Mouse (Mus musculus) Muller cell, postnatal 12 days (primary cell): ENCODE measurements at regions not wholly inside any gene's neighbourhood (a gene's known extent, or its start where the extent isn't known, plus 50 kb on each side); places are given as distances from the start of the nearest gene placed in this dataset.

Source experiments
- DNase-seq: peaks from one replicate; pipeline ENCODE4 v3.0.0-alpha.2; 2015; ENCODE audit errors: inconsistent ontology term

DNA sequence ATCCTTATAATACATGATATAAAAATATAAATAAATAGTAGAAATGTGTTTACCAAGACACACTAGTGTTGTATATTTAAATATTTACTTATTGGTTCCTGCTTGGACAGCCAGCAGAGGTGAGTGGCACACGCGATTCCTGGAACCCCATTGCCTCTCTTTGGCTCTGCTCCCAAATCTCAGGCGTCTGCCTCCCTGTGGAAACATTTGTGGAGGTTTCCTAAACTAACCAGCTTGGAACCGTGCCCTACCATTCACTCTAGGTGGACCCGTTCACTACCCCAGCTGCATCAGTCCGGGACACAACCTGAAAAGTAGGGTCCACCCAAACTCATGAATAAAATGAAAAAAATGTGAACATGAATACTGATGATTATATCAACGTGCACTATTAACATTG, 404.0 kb upstream of the Defb41 start:
- DNase-seq, result no peak

DNA sequence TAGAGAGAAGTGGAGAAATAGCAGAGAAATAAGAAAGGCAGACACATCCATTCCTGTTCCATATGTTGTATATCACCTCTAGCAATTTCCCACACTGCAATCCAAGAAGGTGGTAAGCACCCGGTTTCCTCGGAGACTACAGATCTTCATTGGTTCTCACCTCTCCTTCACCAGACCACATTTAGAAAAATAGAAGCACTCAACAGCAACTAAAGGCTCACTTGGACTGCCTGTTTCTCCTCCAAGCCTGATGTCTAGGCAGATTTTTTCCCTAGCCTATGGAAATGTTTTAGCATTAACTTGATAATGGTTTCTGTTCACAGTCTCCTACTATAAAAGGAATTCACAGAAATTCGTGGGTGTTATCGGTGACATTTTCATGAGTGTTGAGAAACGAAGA, 403.3 kb upstream of the Defb41 start:
- no peak for DNase-seq

DNA sequence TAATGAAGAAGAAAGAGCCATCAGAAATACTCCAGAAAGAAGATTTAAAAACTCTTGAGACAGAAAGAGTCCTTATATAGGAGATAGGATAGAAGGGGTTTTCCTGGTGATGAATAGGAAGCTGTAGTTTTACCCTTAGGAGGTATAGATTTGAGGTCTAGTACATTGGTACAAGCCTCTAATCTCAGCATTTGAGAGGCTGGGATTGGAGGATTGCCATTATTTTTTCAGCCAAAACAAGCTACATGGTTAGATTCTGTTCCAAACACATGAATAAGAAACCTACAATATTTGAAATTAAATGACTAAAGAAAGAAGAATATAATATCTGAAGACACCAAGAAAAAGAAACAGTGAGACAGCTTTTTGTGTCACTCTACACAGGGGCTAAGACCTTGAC, 375.9 kb upstream of the Defb41 start:
- no peak for DNase-seq

DNA sequence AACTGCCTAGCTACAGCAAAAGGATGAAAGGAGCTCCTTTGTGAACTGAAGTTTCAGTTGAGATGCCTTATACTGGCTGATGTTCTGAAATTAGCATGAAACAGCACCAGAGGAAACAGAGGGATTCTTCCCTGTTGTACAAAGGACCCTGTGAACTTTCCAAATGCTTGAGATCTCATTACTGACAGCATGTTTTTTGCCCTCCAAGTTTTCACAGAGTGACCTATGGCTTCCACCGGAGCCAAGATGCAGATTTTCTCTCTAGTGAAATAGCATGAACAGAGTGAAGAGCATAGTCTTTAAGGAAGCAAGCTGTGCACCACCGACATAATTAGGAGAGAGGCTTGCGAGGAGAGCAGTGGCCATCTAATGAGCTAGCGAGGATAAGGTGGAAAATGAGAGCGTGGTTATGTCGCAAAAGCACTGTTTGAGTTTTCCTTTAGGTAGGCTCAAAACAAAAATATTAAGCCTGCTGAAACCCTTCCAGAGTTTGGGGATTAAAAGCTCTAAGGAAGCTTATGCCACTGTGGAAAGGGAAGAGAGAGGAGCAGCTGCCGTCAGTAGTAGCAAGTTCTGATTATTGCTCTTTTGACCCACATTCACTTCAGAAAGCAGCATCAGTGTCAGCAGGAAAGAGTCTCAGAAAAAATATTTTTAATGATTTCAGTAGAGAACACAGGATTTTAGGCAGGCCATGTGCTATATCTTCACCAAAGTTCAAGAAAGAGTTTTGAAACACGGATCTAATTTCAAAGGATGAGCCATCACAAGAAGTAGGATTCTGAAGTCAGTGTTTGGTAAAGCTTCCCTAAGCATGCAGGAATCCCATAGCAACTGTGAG, 374.7 kb upstream of the Defb41 start:
- DNase-seq, result no peak

DNA sequence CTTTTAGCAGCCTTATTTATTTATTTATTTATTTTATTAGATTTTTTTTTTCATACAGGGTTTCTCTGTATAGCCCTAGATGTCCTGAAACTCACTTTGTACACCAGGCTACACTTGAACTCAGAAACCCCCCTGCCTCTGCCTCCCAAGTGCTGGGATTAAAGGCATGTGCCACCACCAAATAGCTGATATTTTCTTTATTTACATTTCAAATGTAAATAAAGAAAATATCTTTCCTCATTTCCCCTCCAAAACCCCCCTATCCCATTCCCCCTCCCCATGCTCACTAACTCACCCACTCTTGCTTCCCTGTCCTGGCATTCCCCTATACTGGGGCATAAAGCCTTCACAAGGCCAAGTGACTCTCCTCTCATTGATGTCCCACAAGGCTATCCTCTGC, 372.4 kb upstream of the Defb41 start:
- no peak for DNase-seq

DNA sequence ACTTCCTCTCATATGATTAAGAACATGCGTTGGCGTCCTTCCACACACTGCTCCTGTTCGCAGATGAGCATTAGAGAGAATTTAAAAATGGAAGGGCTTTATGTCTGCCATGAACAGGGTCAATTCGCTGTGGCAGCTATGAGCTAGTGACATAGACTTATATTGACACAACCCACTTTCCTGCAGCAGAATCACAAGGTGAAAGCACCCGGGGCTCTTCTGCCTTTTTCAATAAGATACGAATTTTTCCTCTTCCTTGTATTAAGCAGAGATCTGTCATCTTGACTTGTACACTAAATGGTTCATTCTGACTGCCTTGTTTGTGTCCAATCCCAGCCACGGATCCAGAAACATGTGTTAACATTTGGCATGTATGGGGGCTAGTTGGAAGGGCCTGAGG, 345.3 kb upstream of the Defb41 start:
- DNase-seq, result no peak

DNA sequence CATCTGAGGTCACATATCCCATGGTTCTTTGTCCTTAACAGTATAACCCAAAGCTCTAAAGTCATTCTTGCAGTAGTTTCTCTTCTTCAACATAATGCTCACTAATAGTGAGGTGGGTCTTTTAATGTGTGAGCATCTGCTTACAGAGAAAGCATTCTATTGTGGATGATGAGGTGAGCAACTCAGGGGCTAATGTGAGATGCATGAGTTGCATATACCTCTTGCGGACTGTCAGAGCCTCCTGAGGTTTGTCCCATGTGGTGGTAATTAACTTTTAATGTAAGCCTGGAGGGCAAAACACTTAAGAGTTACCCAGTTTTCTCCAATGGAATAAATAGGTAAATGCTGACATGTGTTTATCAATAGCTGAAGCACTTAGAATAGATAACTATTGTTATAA, 334.9 kb upstream of the Defb41 start:
- DNase-seq, result no peak

DNA sequence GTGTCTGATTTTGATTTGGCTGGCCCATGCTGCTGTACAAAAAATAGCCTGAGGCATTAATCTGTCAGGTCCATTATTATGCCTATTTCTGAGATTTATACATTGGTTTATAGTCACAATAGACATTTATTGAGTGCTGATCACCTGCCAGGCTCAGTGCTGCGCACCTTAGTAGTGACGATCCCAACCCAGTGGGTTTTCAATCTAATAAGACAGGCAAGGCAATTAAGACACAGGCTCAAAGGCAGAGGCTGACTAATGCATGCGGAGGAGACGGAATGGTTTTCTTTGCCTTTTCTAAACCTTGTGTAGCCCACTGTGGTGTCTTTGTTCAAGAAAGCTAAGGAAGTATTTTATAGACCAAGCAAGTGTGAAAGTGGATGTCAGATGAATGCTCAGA, 334.0 kb upstream of the Defb41 start:
- no peak for DNase-seq

DNA sequence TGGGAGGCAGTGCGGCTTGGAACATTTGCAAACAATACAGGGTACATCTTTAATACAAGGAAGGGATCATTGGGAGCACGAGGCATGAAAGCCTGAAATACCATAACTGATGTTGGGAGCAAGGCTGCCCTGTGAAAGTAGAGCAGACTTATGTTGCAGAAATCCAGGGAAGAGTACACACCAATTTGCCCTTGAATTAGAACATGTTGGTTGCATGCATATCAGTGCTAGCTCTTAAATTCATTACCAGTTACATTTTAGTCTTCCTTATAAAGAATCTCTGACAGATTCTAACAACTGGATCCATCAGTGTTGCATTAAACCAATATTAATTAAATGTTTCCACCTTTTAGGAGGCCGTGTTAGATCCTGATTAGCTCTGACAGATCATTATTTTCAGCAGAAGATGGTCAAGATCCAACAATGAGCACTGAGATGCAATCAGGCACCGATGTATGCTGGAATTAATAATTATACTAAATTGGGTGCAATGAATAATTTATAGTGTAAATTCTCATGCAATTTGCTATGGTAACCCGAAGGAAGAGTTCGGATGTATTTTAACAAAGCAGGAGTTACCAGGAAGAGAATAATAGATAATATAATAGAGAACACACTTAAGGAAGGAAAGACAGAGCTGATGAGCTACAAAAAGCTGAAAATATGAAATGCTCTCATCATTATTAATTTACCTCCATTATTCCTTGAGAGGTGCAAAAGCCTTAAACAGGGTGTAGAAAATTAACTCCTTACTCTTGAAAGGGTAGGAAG, 318.6 kb upstream of the Defb41 start:
- DNase-seq, result peak; percentile 37

DNA sequence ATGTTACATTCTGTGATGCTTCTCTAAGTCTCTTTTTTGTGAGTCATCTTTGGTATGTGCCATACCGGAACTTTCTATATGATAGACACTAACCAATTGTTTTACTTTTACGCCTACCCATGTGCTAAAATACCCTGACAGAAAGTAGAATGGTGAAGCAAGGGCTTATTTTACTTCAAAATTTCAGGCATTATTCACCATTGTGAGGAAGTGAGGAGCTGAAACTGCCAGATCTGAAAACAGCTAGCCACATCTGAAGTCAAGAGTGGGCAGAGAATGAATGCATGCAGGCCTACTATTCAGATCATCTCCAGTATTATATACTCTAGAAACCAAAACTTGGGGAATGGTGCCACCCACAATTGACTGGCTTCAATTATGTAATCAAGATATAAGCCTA, 313.7 kb upstream of the Defb41 start:
- no peak for DNase-seq

DNA sequence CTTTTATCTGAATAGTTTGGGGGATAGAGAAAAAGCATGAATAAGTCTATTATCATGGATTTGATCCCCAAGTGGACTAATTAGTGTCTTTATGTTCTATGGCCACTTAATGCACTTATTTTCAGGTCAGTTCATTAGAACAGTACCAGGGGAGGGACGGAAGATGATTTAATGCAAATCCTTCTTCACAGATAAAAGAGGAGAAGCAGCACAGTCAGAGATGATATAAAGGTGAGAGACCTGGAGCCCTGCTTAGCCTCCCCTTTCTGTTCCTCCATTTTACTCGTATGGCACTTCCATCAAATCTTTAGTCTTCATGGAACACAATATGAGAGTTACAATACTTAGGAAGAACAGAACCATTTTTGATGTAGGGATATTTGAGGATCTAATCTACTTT, 302.1 kb upstream of the Defb41 start:
- no peak for DNase-seq

DNA sequence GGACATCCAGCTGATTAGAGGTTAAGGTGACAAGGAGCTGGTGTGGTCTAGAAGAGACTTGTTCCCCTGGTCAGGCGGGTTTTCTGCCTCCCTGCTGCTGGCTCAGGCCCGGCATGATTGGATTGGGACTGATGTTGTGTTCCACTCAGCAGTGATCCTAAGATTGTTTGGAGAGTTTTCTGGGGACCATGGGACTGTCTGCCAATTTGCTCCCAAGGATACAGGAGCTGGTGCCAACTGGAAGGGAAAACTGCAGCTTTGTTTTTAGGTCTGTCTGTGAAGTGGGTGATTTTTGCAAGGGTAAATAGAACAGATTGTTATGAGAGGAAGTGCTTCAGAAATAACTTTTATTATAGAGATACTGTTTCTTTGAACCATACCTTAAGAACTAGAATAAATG, 286.3 kb upstream of the Defb41 start:
- no peak for DNase-seq

DNA sequence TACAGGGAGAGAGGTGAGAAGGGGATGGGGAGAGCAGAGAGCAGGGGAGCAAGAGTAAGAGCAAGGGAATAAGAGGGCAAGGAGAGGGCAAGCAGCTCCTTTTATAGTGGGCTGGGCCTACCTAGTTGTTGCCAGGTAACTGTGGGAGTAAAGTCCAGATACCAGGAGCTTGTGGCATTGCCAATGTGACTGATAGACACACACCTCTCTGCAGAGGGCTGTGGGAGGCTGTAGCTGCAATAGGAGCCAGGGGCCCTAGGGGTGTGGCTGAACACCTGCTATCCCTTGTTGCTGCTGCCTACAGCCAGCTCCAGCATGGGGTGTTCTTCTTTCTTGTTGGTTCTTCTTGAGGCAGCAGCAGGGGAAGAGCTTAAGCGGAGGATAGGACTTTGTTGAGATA, 266.8 kb upstream of the Defb41 start:
- no peak for DNase-seq

DNA sequence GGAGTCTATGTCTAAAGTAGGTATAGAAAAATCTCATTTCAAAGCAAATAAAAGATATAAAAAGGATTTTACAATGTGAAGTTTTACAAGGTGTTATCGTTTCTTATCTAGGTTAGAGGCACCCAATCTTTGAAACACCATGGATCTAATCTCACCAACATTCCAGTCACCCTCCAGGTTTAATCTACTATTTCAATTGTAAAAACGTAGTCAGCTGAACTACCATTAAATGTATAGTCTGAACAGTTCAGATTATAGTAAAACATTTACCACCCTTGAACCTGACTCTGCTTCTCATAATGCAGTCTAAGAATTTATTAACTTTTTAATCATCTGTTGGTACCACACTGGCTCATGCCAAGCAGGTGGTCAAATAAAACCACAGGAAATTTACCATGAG, 259.5 kb upstream of the Defb41 start:
- no peak for DNase-seq

DNA sequence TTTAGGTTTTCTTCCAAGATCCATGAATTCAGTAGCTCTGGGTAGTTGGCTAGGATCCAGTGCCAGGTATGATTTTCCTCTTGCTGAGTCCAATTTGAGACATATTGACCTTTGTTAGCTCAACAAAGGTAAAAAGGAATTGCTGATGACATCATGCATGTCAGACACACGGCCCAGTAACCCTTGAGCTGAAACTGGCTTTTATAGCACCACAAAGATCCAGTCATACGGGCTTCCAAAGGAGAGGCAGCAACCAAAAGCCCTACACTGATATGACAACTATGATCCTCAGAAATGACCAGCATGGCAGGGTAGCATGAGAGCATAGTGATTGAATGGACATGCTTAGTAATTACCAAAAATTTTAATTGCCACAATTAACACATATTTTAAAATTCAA, 258.0 kb upstream of the Defb41 start:
- DNase-seq, result no peak

DNA sequence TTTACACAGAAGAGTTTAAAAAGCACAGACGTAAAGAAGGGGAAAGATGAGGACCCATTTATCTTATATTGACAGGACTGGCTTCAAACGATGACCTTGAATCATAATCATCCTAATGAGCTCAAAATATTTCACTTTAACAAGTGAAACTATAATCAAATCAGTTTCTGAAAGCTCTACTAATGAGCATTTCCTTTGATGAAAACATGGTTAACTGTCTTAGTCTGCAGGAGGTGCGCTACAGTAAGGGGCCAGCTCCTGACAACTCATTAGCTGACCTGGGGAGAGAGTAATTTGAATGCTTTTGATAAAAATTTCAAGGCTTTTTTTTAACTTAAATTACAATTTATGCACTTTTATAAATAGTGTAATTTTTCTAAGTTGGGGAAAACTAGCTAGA, 247.8 kb upstream of the Defb41 start:
- peak; percentile 14 for DNase-seq

DNA sequence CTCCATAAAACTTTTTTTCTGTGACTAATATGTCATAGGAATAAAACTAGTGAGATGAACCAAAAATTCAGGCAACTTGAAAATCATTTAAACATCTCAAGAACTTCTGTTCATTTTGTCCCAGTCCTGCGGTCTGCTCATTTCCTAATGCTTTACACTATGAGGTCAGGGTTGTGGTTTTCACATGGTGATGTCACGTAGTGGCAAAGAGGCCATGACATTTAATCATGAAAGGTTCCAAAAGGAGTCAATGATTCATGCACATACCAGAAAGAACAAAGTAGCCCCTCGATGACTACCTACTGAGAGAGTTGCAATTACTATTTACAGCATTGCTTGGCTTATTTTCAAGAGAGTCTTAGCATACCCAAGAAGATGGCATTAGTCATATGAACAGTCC, 233.6 kb upstream of the Defb41 start:
- DNase-seq, result peak; percentile 81

DNA sequence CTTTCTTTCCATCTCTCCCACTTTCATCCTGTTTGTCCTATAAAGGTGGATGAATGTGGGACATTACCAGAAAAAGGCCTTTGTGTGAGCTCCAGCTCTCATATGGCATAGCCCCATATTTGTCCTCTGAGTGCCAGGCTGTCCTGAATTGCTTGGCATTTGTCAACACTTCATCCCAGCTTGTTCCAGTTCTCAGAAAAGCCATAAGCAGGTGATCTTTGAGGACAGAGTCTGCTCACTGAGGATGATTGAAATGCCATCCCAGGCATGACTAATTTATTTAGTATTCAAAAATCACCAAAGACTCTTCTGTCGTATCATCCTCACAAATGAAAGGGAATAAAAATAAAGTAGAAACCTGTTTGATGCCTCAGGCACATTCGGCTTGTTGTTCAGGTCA, 203.6 kb upstream of the Defb41 start:
- DNase-seq, result peak; percentile 38

DNA sequence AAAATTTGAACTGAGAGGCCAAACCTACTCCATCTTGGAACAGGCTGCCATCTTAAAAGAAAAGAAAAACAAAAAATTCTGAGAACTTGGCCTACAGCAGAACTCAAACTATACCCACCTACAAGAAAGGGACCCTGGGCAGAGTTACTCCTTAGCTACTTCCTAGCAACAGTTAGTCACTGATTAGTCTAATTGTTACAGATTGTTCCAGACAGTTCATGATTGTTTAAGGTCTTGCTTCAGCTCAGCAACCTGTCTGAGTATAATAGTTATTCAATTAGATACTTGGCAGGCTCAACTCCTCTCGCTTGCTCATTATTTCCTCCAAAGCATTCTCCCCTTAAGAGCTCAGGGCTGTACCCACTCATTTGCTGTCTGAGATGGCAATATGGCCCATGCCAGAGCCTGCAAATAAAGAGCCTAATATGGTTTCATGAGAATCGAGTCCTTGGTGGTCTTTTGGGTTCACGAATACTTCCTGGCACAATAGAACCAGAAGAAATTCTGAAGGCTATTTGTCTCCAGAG, 200.4 kb upstream of the Defb41 start:
- DNase-seq, result peak; percentile 31

DNA sequence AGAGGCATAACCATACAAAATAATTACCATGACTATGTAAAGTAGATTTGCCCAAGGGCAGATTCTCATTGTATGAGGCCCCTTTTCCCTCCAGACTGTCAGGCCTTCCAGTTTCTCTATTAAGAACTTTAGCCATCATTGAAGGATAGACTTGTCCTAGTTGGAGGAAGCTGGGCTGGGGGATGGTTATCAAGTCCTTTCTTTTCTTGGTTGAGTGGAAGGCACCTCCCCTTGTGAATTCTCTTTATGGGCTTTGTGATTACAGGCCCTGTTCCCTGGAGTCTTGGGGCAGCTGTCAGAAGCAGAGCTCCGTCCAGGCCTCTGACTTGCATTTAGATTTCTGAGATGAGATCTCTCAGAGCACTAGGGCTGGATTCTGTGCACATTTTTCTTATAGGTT, 198.3 kb upstream of the Defb41 start:
- no peak for DNase-seq

DNA sequence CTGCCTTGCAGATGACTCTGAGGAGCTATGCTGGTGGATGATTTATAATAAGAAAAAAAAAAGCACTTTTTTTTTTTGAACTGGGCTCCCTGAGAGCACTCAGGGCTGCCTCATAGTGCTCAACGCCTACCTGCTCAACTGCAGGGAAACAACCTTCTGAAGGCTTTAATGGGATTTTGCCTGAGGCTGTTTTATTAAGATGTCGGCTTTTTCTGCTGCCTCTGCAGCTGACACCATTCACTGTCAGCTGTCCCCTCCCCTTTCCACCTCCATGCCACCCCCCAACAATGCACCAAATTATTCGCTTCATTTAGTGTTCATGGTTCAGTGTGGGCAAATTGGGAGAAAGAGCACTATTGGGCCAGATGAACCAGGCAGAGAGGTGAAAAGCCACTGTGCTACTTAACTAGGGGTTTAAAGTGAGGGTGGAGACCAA, 151.4 kb upstream of the Defb41 start:
- peak; percentile 32 for DNase-seq

DNA sequence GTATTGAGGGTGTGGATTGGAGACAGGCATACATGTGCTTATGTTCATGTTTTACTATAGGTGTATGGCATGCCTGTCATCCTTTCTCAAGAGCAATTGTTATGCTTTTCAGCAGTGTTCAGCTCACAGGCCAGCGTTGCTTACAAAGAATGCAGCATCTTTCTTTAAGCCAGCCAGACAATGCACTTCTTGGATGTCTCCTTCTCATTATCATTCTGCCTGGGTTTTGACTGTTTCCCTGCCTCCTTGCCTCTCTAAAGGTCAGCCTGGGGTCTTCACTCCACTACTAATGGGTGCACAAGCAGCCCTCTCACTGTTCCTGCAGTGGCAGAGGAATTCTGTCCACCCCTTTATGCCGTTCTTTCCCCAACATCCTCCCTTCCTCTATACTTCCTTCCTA, 150.9 kb upstream of the Defb41 start:
- no peak for DNase-seq

DNA sequence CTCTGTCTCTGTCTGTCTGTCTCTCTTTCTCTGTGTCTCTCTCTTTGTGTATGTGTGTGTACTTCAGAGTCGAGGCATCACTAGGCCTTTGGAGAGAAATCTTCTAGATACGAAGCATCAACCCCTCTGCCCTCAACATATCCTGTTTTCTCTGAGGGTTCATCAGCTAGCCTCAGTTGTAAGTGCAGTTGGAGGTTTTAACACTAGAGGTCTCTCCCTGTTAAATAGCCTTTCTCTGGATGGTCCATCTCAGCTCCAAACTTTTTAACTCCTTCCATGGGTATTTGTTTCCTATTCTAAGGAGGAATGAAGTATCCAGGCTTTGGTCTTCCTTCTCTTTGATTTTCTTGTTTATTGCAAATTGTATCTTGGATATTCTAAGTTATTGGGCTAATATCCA, 147.8 kb upstream of the Defb41 start:
- DNase-seq, result no peak
